Mouse (Mus musculus): ENCODE results near the gene Trnp1.
"Not testable (repeated sequence)": the region's sequence is repeated elsewhere in the genome, so short reads cannot be mapped to it uniquely, and the experiment has no call there.

Trnp1 gene

GRCm38 (mm10) chr4:133498160-133498724, at the start of gene Trnp1:
Gene Trnp1, minus strand, starts transcription at chr4:133498550.
- DNase-seq (ENCODE audit: extremely low read depth, insufficient read length, low spot score): no peak

GRCm38 (mm10) chr4:133545272-133546231, 47.2 kb upstream of the Trnp1 start, which contains the start of gene Nudc:
Gene Nudc, minus strand, starts transcription at chr4:133545996.
- DNase-seq (ENCODE audit: extremely low read depth, insufficient read length, low spot score): peak; percentile 95

DNA sequence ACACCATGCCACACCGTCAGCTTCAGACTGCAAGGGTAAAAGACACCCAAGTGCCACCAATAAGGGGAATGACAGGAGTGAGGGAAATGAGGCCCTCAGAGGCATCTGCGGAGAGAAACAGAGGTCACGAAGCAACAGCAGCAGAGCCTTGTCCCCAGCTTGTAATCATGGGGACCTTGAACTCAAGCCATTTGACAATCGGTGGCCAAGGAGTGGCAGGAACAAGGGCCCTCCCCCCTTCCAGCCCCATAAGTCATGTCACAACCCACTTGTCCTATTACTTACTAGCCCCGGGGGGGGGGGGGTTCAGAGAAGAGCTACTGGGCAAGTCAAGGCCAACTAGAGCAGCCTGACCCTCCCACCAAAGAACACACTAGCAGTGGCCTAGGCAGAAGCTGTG, 38.3 kb upstream of the Trnp1 start:
- DNase-seq (ENCODE audit: extremely low read depth, insufficient read length, low spot score): no peak

DNA sequence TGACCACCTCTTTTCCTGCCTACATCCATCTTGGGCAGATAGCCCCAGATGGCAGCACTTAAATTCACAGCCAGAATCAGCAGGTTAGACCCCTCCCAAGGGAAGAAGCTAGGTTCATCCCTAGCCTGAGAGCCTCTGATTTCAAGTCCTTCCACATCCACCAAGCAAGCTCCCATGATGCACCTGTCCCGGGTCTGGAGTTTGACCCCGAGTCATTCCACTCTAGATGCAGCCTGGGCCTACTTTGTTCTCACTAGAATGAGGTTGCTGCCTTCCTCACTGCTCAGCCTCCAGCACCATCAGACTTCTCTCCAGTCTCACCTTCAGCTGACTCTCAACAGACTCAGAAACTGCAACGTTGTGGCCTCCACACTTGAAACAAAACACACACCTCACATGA, 37.7 kb upstream of the Trnp1 start:
- DNase-seq (ENCODE audit: extremely low read depth, insufficient read length, low spot score): no peak

GRCm38 (mm10) chr4:133532777-133533176, 34.4 kb upstream of the Trnp1 start:
- no peak for DNase-seq (ENCODE audit: extremely low read depth, insufficient read length, low spot score)

- DNase-seq (ENCODE audit: extremely low read depth, insufficient read length, low spot score): no peak
Observed at GRCm38 (mm10) chr4:133527788-133528187, 29.4 kb upstream of the Trnp1 start.

DNA sequence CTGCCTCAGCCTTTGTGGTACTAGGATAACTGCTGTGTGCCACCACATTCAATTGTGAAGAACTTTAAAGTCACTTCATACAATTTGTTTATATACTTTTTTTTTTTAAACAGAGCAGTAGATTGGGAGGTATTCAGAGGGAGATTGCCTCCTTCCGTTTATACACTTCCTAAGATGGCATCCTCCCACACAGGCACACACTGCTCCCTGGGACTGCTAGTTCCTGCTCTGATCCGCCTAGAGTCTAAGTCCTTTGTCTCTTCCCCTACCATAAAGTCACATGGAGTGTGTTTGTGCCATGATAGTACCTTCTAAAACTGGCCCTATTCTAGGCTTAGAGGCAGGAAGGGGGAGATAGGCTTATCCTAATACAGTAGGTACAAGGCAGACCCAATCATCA, 23.2 kb upstream of the Trnp1 start:
- DNase-seq (ENCODE audit: extremely low read depth, insufficient read length, low spot score): no peak

DNA sequence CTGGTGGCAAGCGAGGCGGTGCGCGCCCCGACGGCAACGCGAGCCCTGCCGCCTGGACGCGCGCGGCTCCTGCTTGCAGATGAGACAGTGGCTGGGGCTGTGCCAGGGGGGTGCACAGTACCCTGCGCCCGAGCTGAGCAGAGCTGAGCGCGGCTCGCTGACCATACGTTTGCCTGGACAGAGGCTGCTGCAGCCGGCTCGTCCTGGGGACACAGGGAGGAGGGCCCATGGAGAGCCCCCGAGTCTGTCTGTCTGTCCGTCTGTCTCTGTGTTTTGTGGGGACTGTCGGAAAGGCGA, 21.0 kb upstream of the Trnp1 start:
- no peak for DNase-seq (ENCODE audit: extremely low read depth, insufficient read length, low spot score)

DNA sequence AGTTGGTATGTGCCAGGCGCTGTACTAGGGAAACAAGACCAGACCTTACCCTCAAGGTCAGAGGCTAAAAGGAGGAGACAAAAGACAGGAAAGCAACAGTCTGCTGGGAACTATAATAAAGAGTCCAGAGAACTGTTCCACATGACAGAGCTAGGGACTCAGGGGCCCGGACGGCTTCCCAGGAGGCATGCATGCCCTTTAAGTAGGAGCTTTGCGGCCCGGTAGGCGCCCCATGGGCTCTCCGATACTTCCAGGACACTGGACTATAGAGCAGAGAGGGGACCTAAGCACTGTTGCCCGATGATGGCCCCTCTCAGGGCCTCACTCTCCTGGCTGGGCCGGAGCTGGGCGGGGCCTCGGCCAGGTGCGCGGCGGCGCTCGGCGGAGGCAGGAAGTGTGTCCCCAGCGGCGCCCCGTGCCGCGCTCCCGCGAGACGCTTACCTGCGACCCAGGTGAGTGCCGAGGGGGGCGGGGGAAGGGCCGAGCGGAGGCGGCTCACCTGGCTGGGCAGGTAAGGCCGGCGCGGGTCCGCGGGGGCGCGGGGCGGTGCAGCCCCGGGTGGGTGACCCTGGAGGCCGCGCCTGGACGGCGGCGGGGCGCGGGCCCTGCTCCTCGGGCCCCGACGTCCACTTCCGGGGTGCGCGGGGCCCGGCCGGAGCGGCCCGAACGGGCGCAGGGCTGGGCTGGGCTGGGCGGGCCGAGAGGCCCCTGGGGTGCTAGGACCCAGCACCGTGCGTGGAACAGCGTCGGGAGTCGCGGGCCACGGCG, 20.4 kb upstream of the Trnp1 start, which contains the start of gene Kdf1:
Gene Kdf1, plus strand, starts transcription at position 363 of the 768 bp plus-strand sequence.
- no peak for DNase-seq (ENCODE audit: extremely low read depth, insufficient read length, low spot score)

- no peak for DNase-seq (ENCODE audit: extremely low read depth, insufficient read length, low spot score)
Observed at GRCm38 (mm10) chr4:133512972-133513371, 14.6 kb upstream of the Trnp1 start.

DNA sequence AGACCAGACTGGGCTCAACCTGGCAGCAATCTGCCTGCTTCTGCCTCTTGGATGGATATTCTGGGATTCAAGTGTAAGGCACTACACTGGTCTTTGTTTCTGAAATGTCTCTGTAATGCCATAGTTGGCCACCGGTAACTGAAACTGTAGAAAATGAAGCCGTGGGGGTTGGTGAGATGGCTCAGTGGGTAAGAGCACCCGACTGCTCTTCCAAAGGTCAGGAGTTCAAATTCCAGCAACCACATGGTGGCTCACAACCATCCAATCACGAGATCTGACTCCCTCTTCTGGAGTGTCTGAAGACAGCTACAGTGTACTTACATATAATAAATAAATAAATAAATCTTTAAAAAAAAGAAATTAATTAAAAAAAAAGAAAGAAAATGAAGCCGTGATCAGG, 14.2 kb upstream of the Trnp1 start:
- not testable (repeated sequence) for DNase-seq (ENCODE audit: extremely low read depth, insufficient read length, low spot score)

DNA sequence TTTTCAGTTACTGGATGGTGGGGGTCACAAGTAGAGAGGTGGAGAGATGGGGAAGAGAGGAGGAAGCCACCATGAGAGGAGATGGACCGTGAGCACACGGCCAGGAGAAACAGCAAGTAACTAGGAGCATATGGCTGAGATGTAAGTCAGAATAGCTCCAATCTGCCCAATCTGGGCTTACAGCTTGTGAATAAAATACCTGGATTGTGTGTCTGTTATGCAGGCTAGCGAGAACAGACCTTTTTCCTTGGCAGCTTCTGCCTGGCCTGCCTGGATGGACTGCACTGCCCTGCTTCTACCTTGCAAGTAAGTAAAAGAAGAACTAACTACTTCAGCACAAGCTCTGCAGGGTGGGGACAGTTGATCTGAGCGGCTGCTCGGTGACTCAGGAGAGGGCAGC, 12.7 kb upstream of the Trnp1 start:
- no peak for DNase-seq (ENCODE audit: extremely low read depth, insufficient read length, low spot score)

DNA sequence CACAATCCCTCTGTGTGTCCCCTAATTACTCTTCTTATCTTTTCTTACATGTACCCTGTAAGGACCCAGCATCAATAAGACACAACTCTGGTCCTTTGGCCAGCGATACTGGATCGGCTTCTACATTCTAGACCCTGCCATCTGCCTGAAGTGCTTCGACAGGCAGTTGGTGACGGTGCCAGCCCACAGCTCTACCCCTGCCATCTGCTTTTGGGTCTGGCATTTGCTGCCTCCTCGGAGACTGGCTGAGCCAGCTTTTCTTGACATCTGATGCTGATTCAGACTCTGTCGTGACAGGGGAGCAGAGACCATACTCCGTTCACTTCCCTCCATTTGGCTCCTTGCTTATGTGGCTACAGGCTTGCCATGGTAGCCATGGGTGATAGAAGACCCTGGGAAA, 10.6 kb upstream of the Trnp1 start:
- DNase-seq (ENCODE audit: extremely low read depth, insufficient read length, low spot score): no peak

DNA sequence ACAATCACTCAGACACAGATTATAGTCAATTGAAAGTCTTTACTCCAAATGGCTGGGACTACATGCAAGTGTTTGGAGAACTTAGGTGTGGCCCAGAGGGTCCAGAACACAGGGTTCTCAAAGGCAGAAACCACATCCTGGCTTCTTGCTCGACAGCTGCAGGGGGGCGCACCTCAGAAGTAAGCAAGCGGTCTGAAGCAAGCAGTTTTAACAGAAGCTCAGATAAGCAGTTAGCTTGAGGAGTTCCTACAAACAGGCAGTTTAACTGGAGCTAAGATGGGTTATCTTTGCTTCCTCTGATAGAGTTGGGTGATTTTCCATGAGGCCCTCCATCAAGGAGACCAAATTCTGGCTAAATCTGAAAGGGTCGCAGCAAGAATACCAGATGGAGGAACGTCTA, 8.2 kb upstream of the Trnp1 start:
- no peak for DNase-seq (ENCODE audit: extremely low read depth, insufficient read length, low spot score)

- no peak for DNase-seq (ENCODE audit: extremely low read depth, insufficient read length, low spot score)
Observed at GRCm38 (mm10) chr4:133504755-133505485, 6.6 kb upstream of the Trnp1 start.

- DNase-seq (ENCODE audit: extremely low read depth, insufficient read length, low spot score): no peak
Observed at GRCm38 (mm10) chr4:133504300-133504699, 6.0 kb upstream of the Trnp1 start.

DNA sequence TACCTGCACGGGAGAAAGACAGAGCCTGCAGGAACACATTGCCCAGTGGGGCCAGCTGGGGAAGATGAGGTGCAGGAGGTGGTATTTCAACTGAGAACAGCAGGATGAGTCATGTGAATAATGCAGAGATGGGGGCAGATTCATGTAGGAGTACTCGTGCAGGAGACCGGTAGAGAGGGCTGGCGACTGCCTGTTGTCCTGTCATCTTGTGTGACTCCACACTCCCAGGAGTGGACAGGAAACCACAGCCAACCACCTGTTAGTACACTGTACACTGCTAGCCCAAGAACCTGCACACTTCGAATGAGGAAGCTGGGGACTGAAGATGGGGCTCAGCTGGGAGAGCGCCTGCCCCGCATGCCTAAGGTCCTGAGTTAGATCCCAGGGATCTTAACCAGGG, 3.2 kb upstream of the Trnp1 start:
- DNase-seq (ENCODE audit: extremely low read depth, insufficient read length, low spot score): no peak

DNA sequence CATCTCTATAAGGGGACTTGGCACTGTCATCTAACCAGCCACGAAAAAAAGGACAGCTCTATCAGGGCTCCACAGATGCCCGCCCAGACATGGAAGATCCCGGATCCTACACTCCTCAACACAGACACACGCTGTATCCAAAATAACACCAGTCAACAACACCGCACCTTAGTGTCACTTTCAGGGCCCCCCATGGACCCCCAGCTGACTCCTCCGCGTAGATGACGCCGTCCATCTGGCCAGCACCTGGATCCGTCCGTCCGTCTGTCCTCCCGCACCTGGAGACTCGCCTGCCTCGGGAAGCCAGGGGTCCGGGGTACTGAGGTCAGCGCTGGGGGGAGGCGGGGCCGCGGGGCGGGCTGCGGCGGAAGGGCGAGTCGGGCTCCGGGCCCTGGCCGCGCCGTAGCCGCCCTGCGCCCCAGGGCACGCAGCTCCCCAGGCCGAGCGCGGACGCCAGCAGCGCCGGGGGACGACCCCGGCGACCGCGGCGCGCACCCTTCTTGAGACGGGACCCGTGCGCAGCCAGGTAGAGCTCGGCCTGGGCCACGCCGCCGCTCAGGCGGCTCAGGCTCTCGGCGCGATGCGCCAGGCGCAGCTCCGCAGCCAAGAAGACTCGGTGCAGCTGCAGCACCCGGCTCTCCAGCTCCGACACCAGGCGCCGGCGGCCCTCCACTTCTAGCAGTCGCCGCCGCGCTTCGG, 740 bp downstream of the Trnp1 start:
- no peak for DNase-seq (ENCODE audit: extremely low read depth, insufficient read length, low spot score)

- no peak for DNase-seq (ENCODE audit: extremely low read depth, insufficient read length, low spot score)
Observed at GRCm38 (mm10) chr4:133496738-133497445, 1.5 kb downstream of the Trnp1 start.

DNA sequence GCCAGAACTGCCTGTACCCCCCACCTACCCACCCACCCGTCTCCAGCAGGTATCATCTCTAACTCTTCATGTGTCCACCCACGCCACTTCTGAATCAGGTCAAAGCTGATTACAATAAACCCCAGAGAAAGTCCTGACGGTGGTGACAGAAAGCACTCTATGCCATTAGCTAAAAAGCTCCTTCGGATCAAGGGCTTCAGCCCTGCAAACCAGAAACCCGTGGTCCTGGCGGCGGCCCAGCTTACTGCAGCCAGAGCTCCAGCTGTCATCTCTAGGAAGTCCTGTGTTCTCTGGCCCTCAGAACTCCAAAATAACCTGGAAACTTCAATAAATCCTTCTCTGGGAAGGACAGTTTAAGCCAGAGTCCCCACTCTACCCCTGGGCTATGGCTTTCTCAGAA, 2.6 kb downstream of the Trnp1 start:
- DNase-seq (ENCODE audit: extremely low read depth, insufficient read length, low spot score): no peak
